Mouse (Mus musculus) left cerebral cortex, adult 18-20 months (tissue): ENCODE measurements around the gene Myog. TPM values are rescaled to one million over a fixed set of nuclear protein-coding genes. Genes with fewer than 3 reads are reported as not detected.
A peak's percentile ranks its signal among the peaks of the same experiment; 100 is the strongest.

Experiments used
- DNase-seq, 2 experiments: peaks; one replicate each; pipeline ENCODE4 v3.0.0; 2021 to 2022; ENCODE audit warnings: low spot score in 2 of 2, mixed read lengths in 1 of 2
- total RNA-seq, 2 experiments: library from RNA; stranded (reverse); gene quantifications; 2 replicates each; pipeline ENCODE4 v1.2.3; 2021

Myog gene
- total RNA-seq, 2 experiments from 2014 or later: not detected

- DNase-seq: no peak
Measured at GRCm38 (mm10) chr1:134320691-134321301, 31.0 kb downstream of the Myog start.

- DNase-seq: peak in 1 of 2 experiments; percentile 50
Measured at GRCm38 (mm10) chr1:134322591-134322990, 32.8 kb downstream of the Myog start.

- DNase-seq: no peak
Measured at GRCm38 (mm10) chr1:134326841-134327346, 37.1 kb downstream of the Myog start.

- DNase-seq: peak; percentile 78 to 87
Measured at GRCm38 (mm10) chr1:134331879-134332635, 42.3 kb downstream of the Myog start.

- DNase-seq: peak; percentile 71 to 84
Measured at GRCm38 (mm10) chr1:134332770-134333271, 43.0 kb downstream of the Myog start, which contains the start of gene Ppfia4. Gene Ppfia4, minus strand, starts transcription at chr1:134332928.

- no peak for DNase-seq
Measured at GRCm38 (mm10) chr1:134333371-134334110, 43.8 kb downstream of the Myog start.

GRCm38 (mm10) chr1:134334111-134334827, 44.5 kb downstream of the Myog start:
- no peak for DNase-seq

GRCm38 (mm10) chr1:134335211-134335923, 45.6 kb downstream of the Myog start:
- DNase-seq: peak; percentile 70 to 77

- DNase-seq: no peak
Measured at GRCm38 (mm10) chr1:134335924-134336810, 46.4 kb downstream of the Myog start.

- no peak for DNase-seq
Measured at GRCm38 (mm10) chr1:134336958-134337710, 47.3 kb downstream of the Myog start.

GRCm38 (mm10) chr1:134339162-134339561, 49.4 kb downstream of the Myog start:
- DNase-seq: no peak

GRCm38 (mm10) chr1:134339757-134340619, 50.2 kb downstream of the Myog start:
- DNase-seq: no peak

GRCm38 (mm10) chr1:134341641-134342277, 52.0 kb downstream of the Myog start:
- DNase-seq: no peak
